Mouse (Mus musculus) midbrain, postnatal 0 days (tissue): Measurements from ENCODE around the gene Ift22. TPM values are rescaled to one million over a fixed set of nuclear protein-coding genes. Genes with fewer than 3 reads are reported as not detected.

ENCODE experiments used
- ATAC-seq: fragments of 200-750 bp; cut with Nextera tagmentation; 2 replicates; pipeline ENCODE4 v1.8.0; 2017; ENCODE audit warnings: moderate number of reproducible peaks, mild to moderate bottlenecking, moderate TSS enrichment, moderate library complexity; ENCODE audit not compliant: low FRiP score
- DNase-seq: peaks from one replicate; pipeline ENCODE4 v3.0.0-alpha.2; 2015; ENCODE audit warnings: low spot score
- H3K27ac ChIP-seq: fragments of 300-500 bp; sonication (generic); 2 replicates; pipeline ENCODE4 v1.5.1; 2014; ENCODE audit warnings: low read depth, mild to moderate bottlenecking, low read length, mixed read lengths
- H3K27me3 ChIP-seq: fragments of 300-500 bp; sonication (generic); 2 replicates; pipeline ENCODE4 v1.6.1; 2014; ENCODE audit warnings: low read length, control low read depth, mixed read lengths; ENCODE audit not compliant: insufficient read depth
- H3K36me3 ChIP-seq: fragments of 300-500 bp; sonication (generic); 2 replicates; pipeline ENCODE4 v1.6.1; 2014; ENCODE audit warnings: low read length, control low read depth, mixed read lengths; ENCODE audit not compliant: insufficient read depth
- H3K4me1 ChIP-seq: fragments of 300-500 bp; sonication (generic); 2 replicates; pipeline ENCODE4 v1.6.1; 2014; ENCODE audit warnings: mild to moderate bottlenecking, control low read depth, antibody characterized with exemption, low read length, mixed read lengths; ENCODE audit not compliant: insufficient read depth
- H3K4me2 ChIP-seq: fragments of 300-500 bp; sonication (generic); 2 replicates; pipeline ENCODE4 v1.6.1; 2014; ENCODE audit warnings: low read depth, mild to moderate bottlenecking, low read length, mixed read lengths; ENCODE audit not compliant: poor library complexity, severe bottlenecking
- H3K4me3 ChIP-seq: fragments of 300-500 bp; sonication (generic); 2 replicates; pipeline ENCODE4 v1.5.1; 2014; ENCODE audit warnings: low read depth, mild to moderate bottlenecking, low read length, moderate library complexity
- H3K9ac ChIP-seq: fragments of 300-500 bp; sonication (generic); replicated peaks from 2 replicates; pipeline ENCODE4 v1.6.1; 2014; ENCODE audit warnings: mild to moderate bottlenecking, low read length, moderate library complexity, mixed read lengths; ENCODE audit not compliant: poor library complexity, severe bottlenecking
- H3K9me3 ChIP-seq: fragments of 300-500 bp; sonication (generic); 2 replicates; pipeline ENCODE4 v1.6.1; 2016; ENCODE audit warnings: low read length, control low read depth
- CTCF ChIP-seq: IDR thresholded peaks from 2 replicates; pipeline ENCODE4 v1.5.1; 2016; ENCODE audit warnings: antibody characterized with exemption, mild to moderate bottlenecking
- WGBS: fragments of 180-500 bp; shearing (Covaris S2); extraction: QIAGEN DNeasy Blood & Tissue Kit; methylation state at CpG from one replicate; pipeline ENCODE4 v1.1.7; 2014; 5-methylcytosine and 5-hydroxymethylcytosine counted together
- polyA plus RNA-seq: library from polyadenylated mRNA; unstranded; fragments of >200 nt; fragmentation: Nextera tagmentation; extraction: Ambion mirVana; gene quantifications from 2 replicates; pipeline ENCODE4 v1.2.1, GENCODE M21; 2015
- total RNA-seq: library from RNA; depleted of rRNA; stranded (reverse); fragments of >200 nt; gene quantifications from 2 replicates; pipeline ENCODE4 v1.2.3, GENCODE M21; 2014

The Ift22 gene
- total and polyA plus RNA-seq, 2 experiments from 2014 or later, result 42.3 to 122 TPM

DNA sequence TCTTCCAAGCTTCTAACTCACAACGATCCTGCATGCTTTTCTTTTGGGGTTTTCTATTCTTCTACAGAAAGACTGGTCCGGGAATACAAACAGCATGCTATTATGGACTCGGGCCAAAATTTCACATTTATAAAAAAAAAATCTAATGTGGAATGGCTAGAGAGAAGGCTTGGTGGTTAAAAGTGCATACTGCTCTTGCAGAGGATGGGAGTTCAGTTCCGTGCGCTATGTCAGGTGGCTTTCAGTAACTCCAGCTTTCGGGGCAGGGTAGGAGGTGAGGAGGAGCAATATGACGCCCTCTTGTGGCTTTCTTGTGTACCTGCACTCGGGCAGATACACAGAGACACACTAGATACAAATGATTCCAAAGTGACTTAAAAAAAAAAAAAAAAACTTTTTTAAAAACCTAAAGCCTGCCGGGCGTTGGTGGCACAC lies 12.4 kb upstream of the Ift22 start:
- ATAC-seq (no peak), DNase-seq (no peak)
- H3K9ac ChIP-seq, result no peak overlapping the region
- H3K4me2 ChIP-seq, result no peak overlapping the region
- no peaks in the 10 kb centered on the region for H3K27me3 ChIP-seq
- no peak overlapping the region for H3K4me3 ChIP-seq
- peak; percentile 32; the same call in 1 of the 2 replicates for TF ChIP-seq CTCF
- no peak overlapping the region for H3K27ac ChIP-seq
- no peaks in the 10 kb centered on the region for H3K4me1 ChIP-seq
- 63% methylated on average over 10 of the region's 10 CpGs for WGBS
- no peaks in the 10 kb centered on the region for H3K36me3 ChIP-seq
- no peaks in the 10 kb centered on the region for H3K9me3 ChIP-seq

DNA sequence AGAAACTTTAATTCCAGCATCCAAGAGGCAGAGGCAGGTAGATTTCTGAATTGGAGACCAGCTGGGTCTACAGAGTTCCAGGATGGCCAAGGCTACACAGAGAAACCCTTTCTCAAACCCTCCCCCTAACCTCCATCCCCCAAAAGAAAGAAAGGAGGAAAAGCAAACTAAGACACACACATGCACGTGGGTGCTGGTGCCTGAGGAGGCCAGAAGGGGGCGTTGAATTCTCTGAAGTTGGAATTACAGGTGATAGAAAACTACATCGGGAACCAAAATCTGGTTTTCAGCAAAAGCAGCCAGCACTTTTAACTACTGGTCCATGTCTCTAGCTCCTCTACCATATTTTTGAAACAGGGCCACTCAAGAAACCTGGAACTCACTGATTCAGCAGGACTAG lies 3.3 kb upstream of the Ift22 start:
- 58% methylated on average over 3 of the region's 3 CpGs for WGBS
- H3K9me3 ChIP-seq, result no peaks in the 10 kb centered on the region
- TF ChIP-seq CTCF, result no peak

DNA sequence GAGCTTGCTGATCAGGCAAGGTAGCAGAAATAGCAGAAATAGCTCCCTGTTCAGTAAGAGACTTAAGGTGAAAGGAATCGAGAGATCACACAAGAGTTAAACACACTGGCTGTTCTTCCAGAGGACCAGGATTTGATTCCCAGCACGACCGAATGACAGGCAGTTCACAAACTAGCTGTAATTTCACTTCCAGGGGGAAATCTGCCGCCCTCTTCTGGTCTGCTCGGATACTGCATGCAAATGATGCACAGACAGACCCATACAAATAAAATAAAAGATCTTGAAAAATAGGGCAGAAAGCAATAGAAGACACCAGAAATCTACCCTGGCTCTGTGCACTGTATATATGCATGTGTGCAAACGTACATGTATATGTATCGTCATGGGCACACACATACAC lies 2.3 kb upstream of the Ift22 start:
- Histone ChIP-seq H3K4me3 (no peak overlapping the region), H3K27ac (no peak overlapping the region)
- ATAC-seq, result no peak

More for the DNA sequence above, 3.3 kb upstream of the Ift22 start:
- no peak for ATAC-seq
- H3K4me1 ChIP-seq, result peaks cover 5% of the 10 kb centered on the region; the same call in 1 of the 2 replicates
- no peak for DNase-seq
- H3K9ac ChIP-seq, result no peak overlapping the region
- no peak overlapping the region for H3K4me3 ChIP-seq
- H3K27me3 ChIP-seq, result no peaks in the 10 kb centered on the region
- no peak overlapping the region for H3K4me2 ChIP-seq
- H3K36me3 ChIP-seq, result no peaks in the 10 kb centered on the region
- H3K27ac ChIP-seq, result no peak overlapping the region

DNA sequence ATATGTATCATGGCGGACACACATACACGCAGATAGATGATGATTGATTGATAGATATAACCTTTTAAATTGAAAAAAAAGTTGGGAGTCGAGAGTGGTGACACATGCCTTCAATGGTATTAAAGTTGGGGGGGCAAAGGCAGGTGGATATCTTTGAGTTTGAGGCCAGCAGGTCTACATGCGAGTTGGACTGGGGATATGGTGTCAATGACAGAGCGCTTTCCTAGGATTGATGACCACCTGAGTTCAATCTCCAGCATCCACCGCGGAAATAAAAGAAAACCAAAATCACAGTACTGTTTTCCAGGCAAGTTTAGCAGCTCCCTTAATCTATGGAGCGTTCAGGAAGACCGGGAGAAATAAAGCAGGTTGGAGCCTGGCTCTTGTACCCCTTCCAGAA lies 363 bp upstream of the Ift22 start:
- no peak overlapping the region for H3K27ac ChIP-seq
- H3K9ac ChIP-seq, result 0 out of 2 replicates have a peak overlapping the region, but pooled peaks have one; percentile 44
- peak overlapping the region; percentile 67 for H3K4me3 ChIP-seq
- ATAC-seq (peak; percentile 44; the same call in 1 of the 2 replicates), DNase-seq (no peak)
- no peak for TF ChIP-seq CTCF
- no peaks in the 10 kb centered on the region for H3K27me3 ChIP-seq
- peaks cover 5% of the 10 kb centered on the region; the same call in 1 of the 2 replicates for H3K4me1 ChIP-seq
- 46% methylated on average over 9 of the region's 9 CpGs for WGBS
- H3K9me3 ChIP-seq, result no peaks in the 10 kb centered on the region
- peak overlapping the region; percentile 65 for H3K4me2 ChIP-seq
- peaks cover 23% of the 10 kb centered on the region for H3K36me3 ChIP-seq

More for the DNA sequence above, 2.3 kb upstream of the Ift22 start:
- H3K9ac ChIP-seq, result no peak overlapping the region
- H3K36me3 ChIP-seq, result peaks cover 4% of the 10 kb centered on the region; the same call in 1 of the 2 replicates
- H3K4me2 ChIP-seq, result no peak overlapping the region
- WGBS, result 50% methylated on average over 7 of the region's 7 CpGs
- H3K9me3 ChIP-seq, result no peaks in the 10 kb centered on the region
- TF ChIP-seq CTCF, result peak; percentile 52
- no peak for DNase-seq
- peaks cover 5% of the 10 kb centered on the region; the same call in 1 of the 2 replicates for H3K4me1 ChIP-seq
- H3K27me3 ChIP-seq, result no peaks in the 10 kb centered on the region

DNA sequence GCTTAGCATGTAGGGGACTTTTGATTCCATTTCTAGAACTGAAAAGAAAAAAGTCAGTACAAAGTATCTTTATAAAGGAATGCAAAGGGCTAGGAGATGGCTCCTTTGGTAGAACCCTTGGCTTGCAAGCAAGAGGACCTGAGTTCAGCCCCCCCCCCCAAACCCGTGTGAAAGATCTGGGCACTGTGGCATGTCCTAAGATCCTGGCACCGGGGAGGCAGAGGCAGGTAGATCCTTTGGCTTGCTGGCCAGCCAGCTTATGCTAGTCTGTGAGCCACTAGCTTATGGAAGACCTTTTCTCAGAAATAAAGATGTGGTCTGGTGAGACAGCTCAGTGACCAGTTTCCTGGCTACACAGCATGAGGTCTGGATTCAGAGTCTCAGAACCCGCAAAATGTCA lies 6.2 kb downstream of the Ift22 start:
- Histone ChIP-seq H3K27ac (no peak overlapping the region), H3K4me2 (no peak overlapping the region), H3K4me1 (peaks cover 2% of the 10 kb centered on the region; the same call in 1 of the 2 replicates), H3K9ac (no peak overlapping the region), H3K27me3 (no peaks in the 10 kb centered on the region), H3K4me3 (no peak overlapping the region), H3K36me3 (peaks cover 36% of the 10 kb centered on the region), H3K9me3 (no peaks in the 10 kb centered on the region)
- TF ChIP-seq CTCF, result no peak
- DNase-seq (no peak), ATAC-seq (no peak)
- WGBS, result 80% methylated on average over 3 of the region's 3 CpGs

DNA sequence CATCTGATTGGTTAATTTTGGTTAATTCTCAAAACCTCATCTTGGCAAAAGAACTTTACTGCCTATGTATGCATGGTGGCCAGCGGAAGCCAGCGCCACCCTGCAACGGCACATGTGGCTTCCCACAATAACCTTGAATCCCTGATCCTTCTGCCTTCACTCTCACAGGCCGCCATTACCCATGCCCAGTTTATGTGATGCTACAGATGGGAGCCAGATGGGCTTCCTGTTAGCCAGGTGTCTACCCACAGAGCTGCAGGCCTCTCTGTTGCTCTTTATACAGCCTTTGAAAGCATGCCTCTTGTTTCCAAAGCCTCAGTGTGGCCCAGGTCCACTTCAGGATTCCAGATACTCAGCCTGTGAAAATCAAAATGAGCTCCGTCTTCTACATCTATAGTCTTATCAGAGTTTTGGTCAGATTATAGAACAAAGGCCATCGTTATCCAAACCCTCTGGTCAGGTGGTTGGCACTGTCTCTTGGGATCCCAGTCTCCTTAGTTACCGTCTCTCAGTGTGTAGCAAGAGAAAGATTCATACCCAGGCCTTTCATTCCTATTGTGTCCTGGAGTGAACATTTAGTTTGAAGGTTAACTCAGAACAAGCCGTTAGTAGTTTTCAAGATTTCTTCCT lies 9.8 kb downstream of the Ift22 start:
- no peak for TF ChIP-seq CTCF
- ATAC-seq, result no peak

More for the DNA sequence above, 9.8 kb downstream of the Ift22 start:
- Histone ChIP-seq H3K27ac (no peak overlapping the region), H3K4me3 (no peak overlapping the region), H3K36me3 (peaks cover 12% of the 10 kb centered on the region), H3K4me2 (no peak overlapping the region), H3K9ac (no peak overlapping the region), H3K27me3 (no peaks in the 10 kb centered on the region), H3K4me1 (0 out of 2 replicates have a peak, but pooled peaks cover 4% of the 10 kb centered on the region), H3K9me3 (no peaks in the 10 kb centered on the region)
- DNase-seq, result no peak
- 96% methylated on average over 8 of the region's 8 CpGs for WGBS
